Mouse (Mus musculus) NIH3T3 (cell line): ENCODE results near the gene Ptrh1.

Source experiments
- DNase-seq: peaks from one replicate; pipeline ENCODE4 v3.0.0-alpha.2; 2012; ENCODE audit warnings: low read depth

Gene Ptrh1

GRCm38 (mm10) chr2:32775359-32776074 lies at the start of gene Ptrh1, which contains the start of gene Ttc16:
TSS of gene Ptrh1 (plus strand) at chr2:32775786.
TSS of gene Ttc16 (minus strand) at chr2:32775633.
- peak; percentile 99 for DNase-seq

GRCm38 (mm10) chr2:32727435-32727834 lies 48.2 kb upstream of the Ptrh1 start:
- DNase-seq: peak; percentile 96

DNA sequence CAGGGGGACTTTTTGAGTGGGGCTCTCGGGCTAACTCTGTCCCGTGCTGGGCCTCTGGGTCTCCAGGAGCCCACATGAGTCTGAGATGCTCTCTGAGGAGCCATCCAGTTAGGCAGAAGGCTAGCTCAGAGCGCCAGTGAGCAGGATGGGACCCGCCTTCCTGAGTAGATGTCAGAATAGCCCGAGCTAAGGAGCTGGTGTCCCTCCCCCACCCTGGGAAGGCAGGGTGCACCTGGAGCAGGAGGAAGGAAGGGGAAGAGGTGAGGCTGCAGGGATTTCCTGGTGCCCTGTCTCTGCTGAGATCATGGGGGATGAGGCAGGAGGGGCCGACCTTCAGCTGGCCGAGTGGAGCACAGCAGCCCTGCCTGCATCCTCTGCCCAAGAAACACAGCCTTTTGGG lies 47.1 kb upstream of the Ptrh1 start:
- DNase-seq: no peak

DNA sequence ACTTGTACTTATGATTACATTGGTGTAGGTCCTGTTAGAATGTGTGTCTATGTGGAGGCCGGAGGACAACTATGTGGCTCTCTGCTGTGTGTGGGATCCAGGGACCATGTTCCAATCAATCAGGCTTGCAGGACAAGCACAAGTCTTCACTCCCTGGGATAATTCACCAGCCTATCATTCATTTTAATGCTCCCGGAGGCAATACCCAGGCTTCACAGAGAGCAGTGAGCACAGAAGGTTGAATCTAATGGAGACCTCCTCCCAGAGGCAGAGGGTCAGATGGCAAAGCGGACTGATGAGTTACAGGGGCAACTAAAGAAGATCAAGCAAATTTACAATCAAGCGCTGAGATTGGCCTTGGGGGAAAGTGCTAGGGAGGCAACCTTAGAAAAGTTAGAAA lies 46.0 kb upstream of the Ptrh1 start:
- DNase-seq: no peak

DNA sequence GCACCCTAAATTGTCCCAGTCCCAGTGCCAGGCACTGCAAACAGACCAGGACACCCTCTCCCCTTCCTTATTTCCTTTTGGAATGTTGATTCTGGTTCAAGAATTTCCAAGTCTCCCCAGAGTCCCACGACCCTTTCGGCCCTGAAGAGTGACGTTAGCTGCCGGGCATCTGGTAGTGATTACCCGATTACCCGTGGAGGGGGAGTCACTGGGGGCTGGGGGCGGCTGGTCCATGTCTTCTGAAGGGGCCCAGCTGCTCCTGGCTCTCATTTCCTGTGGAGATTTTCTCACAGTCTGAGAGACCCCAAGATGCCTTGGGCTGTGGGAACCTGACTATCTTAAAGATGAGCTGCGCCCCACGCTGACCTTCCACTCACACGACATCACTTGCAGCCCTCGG lies 44.7 kb upstream of the Ptrh1 start:
- peak; percentile 62 for DNase-seq

GRCm38 (mm10) chr2:32731911-32732310 lies 43.7 kb upstream of the Ptrh1 start:
- no peak for DNase-seq

GRCm38 (mm10) chr2:32732695-32733094 lies 42.9 kb upstream of the Ptrh1 start:
- no peak for DNase-seq

DNA sequence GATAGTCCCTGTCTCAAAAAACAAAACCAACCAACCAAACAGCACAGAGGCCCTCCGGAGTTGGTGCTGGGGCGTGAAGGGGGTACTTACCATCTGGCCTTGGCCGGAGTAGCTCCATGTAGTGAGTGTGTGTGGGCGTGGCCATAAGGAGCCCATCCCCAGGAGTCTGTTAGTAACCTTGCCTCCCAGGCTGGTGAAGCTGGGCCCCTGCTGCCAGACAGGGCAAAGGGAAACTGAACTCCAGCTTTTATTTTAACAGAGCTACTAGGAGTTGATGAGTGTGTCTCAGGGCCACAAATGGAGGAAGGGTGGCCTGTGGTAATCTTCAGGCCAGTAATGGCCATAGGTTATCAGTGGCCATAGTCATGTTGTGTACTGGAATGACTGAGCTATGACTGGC lies 41.1 kb upstream of the Ptrh1 start:
- no peak for DNase-seq

DNA sequence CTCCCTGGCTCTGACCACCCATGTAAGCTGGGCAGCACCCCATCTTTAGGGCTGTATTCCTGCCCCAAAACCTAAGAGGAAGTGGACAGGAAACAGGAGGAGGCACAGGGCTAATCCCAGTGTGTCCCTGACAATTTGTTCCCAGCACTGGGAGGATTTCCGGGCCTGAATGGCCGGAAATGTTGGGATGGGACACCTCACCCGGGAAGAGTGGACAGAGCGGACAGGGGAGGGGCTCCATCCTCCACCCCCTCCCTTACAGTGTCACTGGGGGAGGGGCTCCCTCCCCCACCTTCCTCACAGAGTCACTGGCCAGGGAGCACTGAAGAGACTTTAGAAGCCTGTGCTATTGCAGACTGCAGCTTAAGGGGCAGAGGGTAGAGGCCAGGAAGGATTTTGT lies 40.7 kb upstream of the Ptrh1 start:
- no peak for DNase-seq

- DNase-seq: no peak
Measured at GRCm38 (mm10) chr2:32736306-32736829, 39.2 kb upstream of the Ptrh1 start.

GRCm38 (mm10) chr2:32737008-32737407 lies 38.6 kb upstream of the Ptrh1 start:
- DNase-seq: no peak

DNA sequence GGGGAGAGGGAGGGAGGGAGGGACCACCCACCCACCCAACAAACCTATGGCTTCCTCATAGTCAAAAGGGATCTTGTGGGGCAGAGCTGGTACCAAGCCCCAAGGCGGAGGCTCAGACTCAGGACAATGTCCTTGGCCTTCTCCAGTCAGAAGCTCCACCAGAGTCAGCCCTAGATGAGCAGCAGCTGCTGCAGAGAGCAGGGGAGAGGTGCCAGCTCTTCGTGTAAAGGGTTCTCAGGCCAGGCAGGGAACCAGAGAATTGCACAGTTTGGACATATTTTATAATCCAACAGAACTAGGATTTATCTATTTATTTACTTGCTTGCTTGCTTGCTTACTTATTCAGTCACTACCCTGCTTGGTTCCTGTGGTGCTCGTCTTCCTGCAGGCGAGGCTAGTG lies 36.3 kb upstream of the Ptrh1 start:
- no peak for DNase-seq

GRCm38 (mm10) chr2:32740916-32741272 lies 34.7 kb upstream of the Ptrh1 start, which contains the start of gene 6330409D20Rik:
TSS of gene 6330409D20Rik (minus strand) at chr2:32741016.
- no peak for DNase-seq

DNA sequence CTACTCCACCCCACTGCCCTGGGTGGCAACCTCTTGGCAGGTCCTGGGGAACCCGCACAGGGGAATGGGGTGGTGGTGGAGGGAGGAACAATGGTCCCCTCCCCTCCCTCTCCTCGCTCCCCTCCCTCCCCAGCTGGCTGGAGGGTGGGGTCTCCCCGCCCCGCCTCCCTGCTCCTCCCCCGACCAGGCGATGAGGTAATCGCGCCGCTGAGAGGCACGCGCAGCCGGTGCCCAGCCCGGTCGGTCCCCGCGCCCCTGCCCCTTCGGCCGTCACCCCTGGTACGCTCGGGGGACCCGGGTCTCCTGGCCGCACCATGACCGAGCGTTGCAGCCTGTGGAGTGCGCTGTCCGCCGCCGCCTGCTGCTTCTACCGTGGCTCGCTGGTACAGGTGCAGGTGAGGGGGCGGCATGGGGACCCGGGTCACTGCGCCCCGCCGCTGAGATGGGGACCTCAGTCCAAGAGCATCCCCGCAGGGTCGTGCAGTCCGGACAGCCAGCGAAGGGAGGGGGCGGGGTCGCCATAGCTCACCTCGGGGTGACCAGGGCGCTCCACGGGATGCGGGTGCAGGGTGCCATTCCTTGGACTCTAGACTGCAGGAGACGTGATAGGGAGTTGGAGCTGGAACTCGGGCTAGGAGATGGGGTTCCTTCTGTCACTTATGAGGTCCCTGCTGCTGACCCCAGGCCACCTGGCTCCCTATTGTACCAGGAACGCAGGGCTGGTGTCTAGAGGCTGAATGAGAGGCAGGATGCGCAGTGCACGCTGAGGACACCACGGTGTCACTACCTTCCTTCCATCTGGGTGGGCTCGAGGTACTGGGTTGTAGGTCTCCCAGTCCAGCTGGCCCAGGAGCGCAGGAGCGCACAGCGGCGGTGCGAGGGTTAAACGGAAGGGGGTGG lies 34.1 kb upstream of the Ptrh1 start:
- DNase-seq: no peak

DNA sequence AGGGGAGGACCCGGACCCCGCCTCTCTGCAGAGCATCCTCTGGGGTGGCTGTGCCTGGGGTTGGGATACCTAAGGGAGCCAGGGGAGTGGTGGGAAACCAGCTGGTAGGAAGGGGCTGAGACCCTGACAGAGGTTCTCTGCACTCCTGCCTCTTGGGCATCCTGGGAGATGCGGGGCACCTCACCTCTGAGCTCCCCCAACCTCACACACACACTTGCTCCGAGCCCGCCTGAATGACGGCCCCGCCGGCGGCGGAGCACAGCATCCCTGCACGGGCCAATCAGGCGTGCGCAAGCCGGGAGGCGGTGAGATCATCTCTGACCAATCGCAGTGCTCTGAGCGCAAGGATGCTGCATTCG lies 33.4 kb upstream of the Ptrh1 start:
- no peak for DNase-seq

DNA sequence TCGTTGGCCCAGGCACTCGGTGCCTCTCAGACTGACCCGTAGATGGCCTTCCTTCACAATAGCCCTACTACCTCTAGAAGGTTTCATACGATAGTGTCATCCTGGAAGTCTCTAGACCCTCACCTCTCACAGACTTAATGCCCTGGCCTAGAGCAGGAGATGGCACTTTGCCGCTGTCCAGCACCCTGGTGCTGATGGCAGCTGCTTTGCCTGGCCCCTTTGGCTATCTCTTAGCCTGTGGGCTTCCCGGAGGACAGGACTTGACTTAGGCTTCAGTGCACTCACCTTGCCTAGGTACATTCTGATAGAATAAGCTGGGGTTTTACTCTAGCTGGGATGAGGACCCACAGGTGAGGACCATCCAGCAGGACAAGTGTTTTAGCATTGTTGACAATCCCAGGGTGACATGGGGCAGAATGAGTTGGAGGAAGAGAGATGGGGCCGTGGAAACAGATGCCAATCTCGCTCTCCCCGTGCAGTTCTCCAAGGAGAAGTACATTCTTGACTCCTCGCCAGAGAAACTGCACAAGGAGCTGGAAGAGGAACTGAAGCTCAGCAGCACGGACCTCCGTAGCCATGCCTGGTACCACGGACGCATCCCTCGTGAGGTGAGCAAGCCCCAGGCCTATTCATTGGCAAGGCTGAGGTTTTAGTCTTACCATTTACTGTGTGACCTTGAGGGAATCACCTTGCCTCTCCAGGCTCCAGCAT lies 31.2 kb upstream of the Ptrh1 start:
- DNase-seq: peak; percentile 59

GRCm38 (mm10) chr2:32749082-32749481 lies 26.5 kb upstream of the Ptrh1 start:
- no peak for DNase-seq

- no peak for DNase-seq
Measured at GRCm38 (mm10) chr2:32750199-32750598, 25.4 kb upstream of the Ptrh1 start.

GRCm38 (mm10) chr2:32750887-32751664 lies 24.5 kb upstream of the Ptrh1 start:
- no peak for DNase-seq

DNA sequence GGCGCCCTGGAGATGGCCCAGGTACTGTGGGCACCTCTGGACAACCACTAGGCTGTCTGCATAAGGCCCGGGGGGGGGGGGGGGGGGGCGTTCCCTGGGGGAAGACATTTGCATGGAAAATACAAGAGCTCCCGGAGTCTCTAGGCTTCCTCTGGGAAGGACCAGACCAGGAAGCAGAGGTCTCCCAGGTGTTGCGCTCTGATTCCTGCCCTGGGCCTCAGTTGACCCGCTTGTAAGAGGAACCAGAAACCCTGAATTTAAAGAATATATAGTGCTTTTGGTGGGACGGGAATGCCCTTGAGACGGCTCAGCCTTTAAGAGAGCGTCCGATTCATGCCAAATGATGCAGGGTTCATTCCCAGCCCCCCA lies 23.9 kb upstream of the Ptrh1 start:
- DNase-seq: no peak

DNA sequence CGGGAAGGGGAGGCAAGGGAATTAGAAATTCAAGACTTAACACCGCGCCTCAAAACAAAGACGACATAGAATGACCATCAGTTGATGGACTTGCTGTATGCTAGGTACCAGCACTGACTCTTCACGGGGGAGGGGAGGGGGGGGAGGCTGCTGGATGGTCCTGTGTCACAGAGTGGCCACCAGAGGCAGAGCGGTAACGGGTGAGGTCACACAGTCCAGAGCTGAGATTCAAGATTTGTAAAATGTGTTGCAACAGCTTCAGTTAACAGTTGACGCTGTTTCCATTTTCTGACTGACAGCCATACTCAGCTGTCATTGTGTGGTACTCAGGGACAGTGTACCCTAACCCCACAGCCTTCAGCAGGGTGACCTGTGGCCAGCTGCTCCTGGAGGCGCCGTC lies 23.4 kb upstream of the Ptrh1 start:
- DNase-seq: no peak

GRCm38 (mm10) chr2:32756674-32757055 lies 18.9 kb upstream of the Ptrh1 start:
- DNase-seq: no peak
